Mouse (Mus musculus) neural tube, embryonic 14.5 days (tissue): ENCODE measurements around the gene Ing1. TPM values are rescaled to one million over a fixed set of nuclear protein-coding genes. Genes with fewer than 3 reads are reported as not detected.

ENCODE experiments used
- ATAC-seq: fragments of 200-750 bp; cut with Nextera tagmentation; 2 replicates; pipeline ENCODE4 v1.8.0; 2017; ENCODE audit warnings: low read depth, mild to moderate bottlenecking, moderate TSS enrichment, moderate library complexity
- H3K27ac ChIP-seq: fragments of 300-500 bp; sonication (generic); 2 replicates; pipeline ENCODE4 v1.5.1; 2014; ENCODE audit warnings: low read depth, mild to moderate bottlenecking, control low read depth, low read length, moderate library complexity, mixed read lengths
- H3K27me3 ChIP-seq: fragments of 300-500 bp; sonication (generic); 2 replicates; pipeline ENCODE4 v1.6.1; 2014; ENCODE audit warnings: low read length; ENCODE audit not compliant: control insufficient read depth, insufficient read depth
- H3K36me3 ChIP-seq: fragments of 300-500 bp; sonication (generic); 2 replicates; pipeline ENCODE4 v1.6.1; 2014; ENCODE audit warnings: low read length, mixed read lengths; ENCODE audit not compliant: control insufficient read depth, insufficient read depth
- H3K4me1 ChIP-seq: fragments of 300-500 bp; sonication (generic); 2 replicates; pipeline ENCODE4 v1.6.1; 2014; ENCODE audit warnings: low read length; ENCODE audit not compliant: control insufficient read depth, insufficient read depth
- H3K4me2 ChIP-seq: fragments of 300-500 bp; sonication (generic); 2 replicates; pipeline ENCODE4 v1.6.1; 2014; ENCODE audit warnings: mild to moderate bottlenecking, low read depth, low read length, control low read depth
- H3K4me3 ChIP-seq: fragments of 300-500 bp; sonication (generic); 2 replicates; pipeline ENCODE4 v1.5.1; 2014; ENCODE audit warnings: low read depth, low read length, control low read depth, mixed read lengths
- H3K9ac ChIP-seq: fragments of 300-500 bp; sonication (generic); replicated peaks from 2 replicates; pipeline ENCODE4 v1.6.1; 2014; ENCODE audit warnings: low read depth, mild to moderate bottlenecking, control low read depth, low read length, mixed read lengths
- H3K9me3 ChIP-seq: fragments of 300-500 bp; sonication (generic); 2 replicates; pipeline ENCODE4 v1.6.1; 2016; ENCODE audit warnings: low read length; ENCODE audit not compliant: control insufficient read depth
- WGBS: fragments of 180-500 bp; shearing (Covaris S2); extraction: QIAGEN DNeasy Blood & Tissue Kit; methylation state at CpG from one replicate; pipeline ENCODE4 v1.1.7; 2014; 5-methylcytosine and 5-hydroxymethylcytosine counted together
- polyA plus RNA-seq: library from polyadenylated mRNA; unstranded; fragments of >200 nt; fragmentation: Nextera tagmentation; extraction: Ambion mirVana; gene quantifications from 2 replicates; pipeline ENCODE4 v1.2.1, GENCODE M21; 2014

The Ing1 gene
- polyA plus RNA-seq, 1 experiment from 2014 or later: 38.1 TPM

GRCm38 (mm10) chr8:11569260-11570097 is 14.1 kb downstream of the Ing1 start:
- H3K27ac ChIP-seq: no peak overlapping the region
- no peaks in the 10 kb centered on the region for H3K27me3 ChIP-seq
- ATAC-seq: no peak
- no peaks in the 10 kb centered on the region for H3K36me3 ChIP-seq
- no peak overlapping the region for H3K4me2 ChIP-seq
- no peak overlapping the region for H3K4me3 ChIP-seq
- H3K9me3 ChIP-seq: no peaks in the 10 kb centered on the region
- H3K4me1 ChIP-seq: no peaks in the 10 kb centered on the region
- WGBS: 93% methylated on average over 22 of the region's 22 CpGs
- H3K9ac ChIP-seq: no peak overlapping the region

GRCm38 (mm10) chr8:11570742-11571141 is 15.4 kb downstream of the Ing1 start:
- no peak for ATAC-seq
- Histone ChIP-seq H3K4me2 (no peak overlapping the region), H3K9ac (no peak overlapping the region), H3K27me3 (no peaks in the 10 kb centered on the region), H3K4me1 (no peaks in the 10 kb centered on the region), H3K4me3 (no peak overlapping the region), H3K9me3 (no peaks in the 10 kb centered on the region), H3K36me3 (no peaks in the 10 kb centered on the region), H3K27ac (no peak overlapping the region)
- WGBS: 87% methylated on average over 4 of the region's 4 CpGs

GRCm38 (mm10) chr8:11571950-11572349 is 16.6 kb downstream of the Ing1 start:
- Histone ChIP-seq H3K4me2 (no peak overlapping the region), H3K36me3 (no peaks in the 10 kb centered on the region), H3K27me3 (no peaks in the 10 kb centered on the region), H3K4me1 (no peaks in the 10 kb centered on the region), H3K27ac (no peak overlapping the region), H3K9ac (no peak overlapping the region), H3K4me3 (no peak overlapping the region), H3K9me3 (no peaks in the 10 kb centered on the region)
- WGBS: 89% methylated on average over 10 of the region's 10 CpGs
- ATAC-seq: no peak

- no peak overlapping the region for H3K9ac ChIP-seq
- no peaks in the 10 kb centered on the region for H3K4me1 ChIP-seq
- H3K27ac ChIP-seq: no peak overlapping the region
- H3K36me3 ChIP-seq: no peaks in the 10 kb centered on the region
- H3K4me2 ChIP-seq: no peak overlapping the region
- H3K27me3 ChIP-seq: no peaks in the 10 kb centered on the region
- ATAC-seq: no peak
- no peak overlapping the region for H3K4me3 ChIP-seq
- H3K9me3 ChIP-seq: no peaks in the 10 kb centered on the region
- WGBS: 76% methylated on average over 6 of the region's 6 CpGs
Observed at GRCm38 (mm10) chr8:11572428-11572827, 17.1 kb downstream of the Ing1 start.

GRCm38 (mm10) chr8:11574911-11575603 is 19.7 kb downstream of the Ing1 start:
- Histone ChIP-seq H3K4me2 (no peak overlapping the region), H3K9ac (no peak overlapping the region), H3K27me3 (no peaks in the 10 kb centered on the region), H3K4me3 (no peak overlapping the region), H3K4me1 (no peaks in the 10 kb centered on the region), H3K36me3 (no peaks in the 10 kb centered on the region), H3K9me3 (no peaks in the 10 kb centered on the region), H3K27ac (no peak overlapping the region)
- 82% methylated on average over 9 of the region's 9 CpGs for whole genome bisulfite sequencing
- no peak for ATAC-seq

DNA sequence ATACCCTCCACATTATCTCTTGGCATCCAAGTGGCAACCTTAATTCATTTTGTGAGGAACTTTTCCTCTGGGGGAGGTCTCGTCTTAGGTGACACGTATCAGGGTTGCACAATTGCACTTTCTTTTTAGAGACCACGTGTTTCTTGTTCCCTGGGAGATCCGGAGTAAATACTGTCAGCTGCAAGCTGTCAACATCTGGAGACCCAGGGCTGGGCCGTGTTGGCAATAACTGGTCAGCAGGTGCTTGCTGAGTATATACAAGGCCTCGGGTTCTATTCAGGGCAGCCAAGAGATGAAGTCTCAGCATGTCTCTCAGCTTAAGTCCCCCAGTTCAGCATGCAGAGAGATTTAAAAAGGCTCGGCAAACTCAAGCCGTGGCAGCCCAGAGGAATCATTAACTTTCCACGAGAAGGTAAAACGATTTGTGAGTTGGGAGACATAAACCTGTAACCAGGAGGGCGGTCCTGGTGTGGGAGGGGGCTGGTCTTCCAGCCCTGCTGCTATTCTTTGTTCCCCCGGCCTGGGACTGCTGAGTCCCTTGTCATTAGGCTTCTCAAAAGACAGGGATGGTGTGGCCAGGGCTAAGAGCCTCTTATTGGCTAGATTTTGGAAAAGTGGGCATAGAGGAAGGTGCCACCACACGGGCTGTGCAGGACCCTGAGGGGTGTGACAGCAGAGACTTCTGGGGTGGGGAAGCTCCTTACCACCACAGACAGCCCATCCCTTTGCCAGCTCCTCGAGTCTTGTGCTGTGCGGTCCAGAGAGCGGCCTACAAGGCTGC is 20.4 kb downstream of the Ing1 start:
- H3K9me3 ChIP-seq: no peaks in the 10 kb centered on the region
- H3K9ac ChIP-seq: no peak overlapping the region
- no peaks in the 10 kb centered on the region for H3K4me1 ChIP-seq
- no peak for ATAC-seq
- H3K36me3 ChIP-seq: no peaks in the 10 kb centered on the region
- WGBS: 47% methylated on average over 16 of the region's 16 CpGs
- no peak overlapping the region for H3K4me3 ChIP-seq
- no peak overlapping the region for H3K4me2 ChIP-seq
- no peak overlapping the region for H3K27ac ChIP-seq
- H3K27me3 ChIP-seq: no peaks in the 10 kb centered on the region

- no peak overlapping the region for H3K27ac ChIP-seq
- no peak for ATAC-seq
- H3K27me3 ChIP-seq: no peaks in the 10 kb centered on the region
- H3K9ac ChIP-seq: no peak overlapping the region
- H3K36me3 ChIP-seq: no peaks in the 10 kb centered on the region
- no peaks in the 10 kb centered on the region for H3K4me1 ChIP-seq
- no peak overlapping the region for H3K4me2 ChIP-seq
- H3K4me3 ChIP-seq: no peak overlapping the region
- 86% methylated on average over 21 of the region's 21 CpGs for WGBS
- H3K9me3 ChIP-seq: no peaks in the 10 kb centered on the region
Observed at GRCm38 (mm10) chr8:11585513-11586373, 30.4 kb downstream of the Ing1 start.

- H3K4me3 ChIP-seq: no peak overlapping the region
- H3K27me3 ChIP-seq: no peaks in the 10 kb centered on the region
- ATAC-seq: no peak
- H3K9ac ChIP-seq: no peak overlapping the region
- H3K36me3 ChIP-seq: no peaks in the 10 kb centered on the region
- H3K4me2 ChIP-seq: no peak overlapping the region
- no peaks in the 10 kb centered on the region for H3K4me1 ChIP-seq
- H3K9me3 ChIP-seq: no peaks in the 10 kb centered on the region
- whole genome bisulfite sequencing: 87% methylated on average over 2 of the region's 2 CpGs
- H3K27ac ChIP-seq: no peak overlapping the region
Observed at GRCm38 (mm10) chr8:11586374-11586745, 31.0 kb downstream of the Ing1 start.
